9 mouse cellular contexts compared by ENCODE assay signal in genomic region chr7:144074718-144075117, GRCm38 (mm10).
DNase-seq lines count a peak whose midpoint lies in the region; ATAC-seq and TF ChIP-seq lines count a peak whose summit lies in the region.
"Had no signal": no experiment of that assay in that cellular context is flagged by ENCODE, and none has a peak within 500 bp of the region (broad histone marks: within the 10 kb centered on the region; RNA-seq: fewer than 3 reads in every experiment).

No protein-coding gene starts in this region.

- peak; percentile 87 for DNase-seq in hindbrain, embryonic 11.5 days (ENCODE audit: low spot score)
- peak; percentile 73 for DNase-seq in ZHBTc4 (ENCODE audit: low read depth, low spot score)
- DNase-seq in hindbrain, embryonic 14.5 days (ENCODE audit: low spot score), result peak; percentile 89
- peak; percentile 59 to 73 for DNase-seq in left cerebral cortex, postnatal 36 days (ENCODE audit: low spot score in 2 of 2)
- peak; percentile 65 for DNase-seq in thymus, adult 2 months

- no peaks in the 10 kb centered on the region for H3K4me1 ChIP-seq in hindbrain, embryonic 11.5 days (replicated peaks; ENCODE audit: control insufficient read depth, insufficient read depth, low read length)
- H3K4me1 ChIP-seq in hindbrain, embryonic 12.5 days, result 0 out of 2 replicates have a peak, but pooled peaks cover 2% of the 10 kb centered on the region
- no peaks in the 10 kb centered on the region for H3K4me1 ChIP-seq in cortical plate, adult 2 months (ENCODE audit: control insufficient read depth, insufficient read depth, low read length)
- no peaks in the 10 kb centered on the region for H3K4me1 ChIP-seq in hindbrain, embryonic 14.5 days (replicated peaks; ENCODE audit: control insufficient read depth, insufficient read depth, low read length)
- no peaks in the 10 kb centered on the region for H3K4me1 ChIP-seq in neural tube, embryonic 13.5 days (replicated peaks)
- no peaks in the 10 kb centered on the region for H3K4me1 ChIP-seq in thymus, adult 2 months (replicated peaks; ENCODE audit: control insufficient read depth, insufficient read depth, low read length)
- H3K4me1 ChIP-seq: embryonic facial prominence, embryonic 13.5 days had no signal

- TF ChIP-seq CTCF in cortical plate, adult 2 months (IDR thresholded peaks at IDR 0.05; ENCODE audit: extremely low read depth, insufficient read depth, low read length), result peak; percentile 80
- TF ChIP-seq CTCF in thymus, adult 2 months (IDR thresholded peaks at IDR 0.05; ENCODE audit: borderline replicate concordance, control insufficient read depth, extremely low read depth, insufficient read depth, low read length, poor library complexity), result peak; percentile 28; the same call in 1 of the 2 replicates

- intact Hi-C loops in left cerebral cortex, postnatal 36 days (cut with DNase I), result loop anchor here (5.0 kb wide), 1 partner anchor 247 kb away; no protein-coding TSS in a partner anchor

- H3K9ac ChIP-seq in hindbrain, embryonic 11.5 days (ENCODE audit: low read depth, low read length), result no peak overlapping the region
- H3K9ac ChIP-seq in hindbrain, embryonic 12.5 days, result no peak overlapping the region
- no peak overlapping the region for H3K9ac ChIP-seq in hindbrain, embryonic 14.5 days
- no peak overlapping the region for H3K9ac ChIP-seq in neural tube, embryonic 13.5 days
- H3K9ac ChIP-seq: embryonic facial prominence, embryonic 13.5 days had no signal

- 21% methylated on average over 3 of the region's 3 CpGs for WGBS in hindbrain, embryonic 11.5 days
- WGBS in hindbrain, embryonic 12.5 days, result 28% methylated on average over 3 of the region's 3 CpGs
- 25% methylated on average over 3 of the region's 3 CpGs for WGBS in hindbrain, embryonic 14.5 days
- WGBS in neural tube, embryonic 13.5 days, result 25% methylated on average over 3 of the region's 3 CpGs
- 20% methylated on average over 3 of the region's 3 CpGs for WGBS in thymus, adult 2 months

- H3K9me3 ChIP-seq in hindbrain, embryonic 11.5 days (ENCODE audit: control insufficient read depth, low read length), result no peaks in the 10 kb centered on the region
- H3K9me3 ChIP-seq in hindbrain, embryonic 12.5 days (replicated peaks), result no peaks in the 10 kb centered on the region
- no peaks in the 10 kb centered on the region for H3K9me3 ChIP-seq in hindbrain, embryonic 14.5 days (ENCODE audit: control insufficient read depth, low read length)
- no peaks in the 10 kb centered on the region for H3K9me3 ChIP-seq in neural tube, embryonic 13.5 days
- H3K9me3 ChIP-seq: embryonic facial prominence, embryonic 13.5 days had no signal

- H3K4me3 ChIP-seq in hindbrain, embryonic 11.5 days (ENCODE audit: low read depth, low read length), result no peak overlapping the region
- no peak overlapping the region for H3K4me3 ChIP-seq in hindbrain, embryonic 12.5 days
- no peak overlapping the region for H3K4me3 ChIP-seq in cortical plate, adult 2 months (ENCODE audit: insufficient read depth, low read length)
- no peak overlapping the region for H3K4me3 ChIP-seq in hindbrain, embryonic 14.5 days (replicated peaks; ENCODE audit: low read length)
- H3K4me3 ChIP-seq in neural tube, embryonic 13.5 days, result no peak overlapping the region
- H3K4me3 ChIP-seq in thymus, adult 2 months (ENCODE audit: control insufficient read depth, insufficient read depth, low read length), result no peak overlapping the region
- H3K4me3 ChIP-seq: embryonic facial prominence, embryonic 13.5 days had no signal

- no peak overlapping the region for H3K4me2 ChIP-seq in hindbrain, embryonic 11.5 days (replicated peaks; ENCODE audit: low read depth, low read length)
- H3K4me2 ChIP-seq in hindbrain, embryonic 12.5 days (replicated peaks), result no peak overlapping the region
- H3K4me2 ChIP-seq in hindbrain, embryonic 14.5 days (replicated peaks), result no peak overlapping the region
- H3K4me2 ChIP-seq in neural tube, embryonic 13.5 days, result no peak overlapping the region
- H3K4me2 ChIP-seq: embryonic facial prominence, embryonic 13.5 days had no signal

- H3K27me3 ChIP-seq in hindbrain, embryonic 11.5 days (ENCODE audit: control insufficient read depth, insufficient read depth, low read length), result no peaks in the 10 kb centered on the region
- H3K27me3 ChIP-seq in hindbrain, embryonic 12.5 days, result no peaks in the 10 kb centered on the region
- no peaks in the 10 kb centered on the region for H3K27me3 ChIP-seq in hindbrain, embryonic 14.5 days (ENCODE audit: control insufficient read depth, insufficient read depth, low read length)
- no peaks in the 10 kb centered on the region for H3K27me3 ChIP-seq in neural tube, embryonic 13.5 days
- H3K27me3 ChIP-seq in thymus, adult 2 months (ENCODE audit: control insufficient read depth, insufficient read depth, low read length), result no peaks in the 10 kb centered on the region
- H3K27me3 ChIP-seq: embryonic facial prominence, embryonic 13.5 days had no signal

- H3K36me3 ChIP-seq in hindbrain, embryonic 11.5 days (ENCODE audit: control insufficient read depth, insufficient read depth, low read length), result no peaks in the 10 kb centered on the region
- no peaks in the 10 kb centered on the region for H3K36me3 ChIP-seq in hindbrain, embryonic 12.5 days
- no peaks in the 10 kb centered on the region for H3K36me3 ChIP-seq in hindbrain, embryonic 14.5 days (replicated peaks; ENCODE audit: control insufficient read depth, insufficient read depth)
- no peaks in the 10 kb centered on the region for H3K36me3 ChIP-seq in neural tube, embryonic 13.5 days
- H3K36me3 ChIP-seq in thymus, adult 2 months (ENCODE audit: control insufficient read depth, insufficient read depth, low read length), result no peaks in the 10 kb centered on the region
- H3K36me3 ChIP-seq: embryonic facial prominence, embryonic 13.5 days had no signal

- H3K27ac ChIP-seq in hindbrain, embryonic 11.5 days (ENCODE audit: low read depth, low read length), result no peak overlapping the region
- H3K27ac ChIP-seq in hindbrain, embryonic 12.5 days, result no peak overlapping the region
- H3K27ac ChIP-seq in cortical plate, adult 2 months (ENCODE audit: insufficient read depth, low read length), result no peak overlapping the region
- H3K27ac ChIP-seq in hindbrain, embryonic 14.5 days, result no peak overlapping the region
- H3K27ac ChIP-seq in neural tube, embryonic 13.5 days (replicated peaks), result no peak overlapping the region
- H3K27ac ChIP-seq in thymus, adult 2 months (ENCODE audit: control insufficient read depth, insufficient read depth, low read length), result no peak overlapping the region
- H3K27ac ChIP-seq: embryonic facial prominence, embryonic 13.5 days had no signal

- ATAC-seq in hindbrain, embryonic 11.5 days (ENCODE audit: low FRiP score), result no peak
- ATAC-seq in hindbrain, embryonic 12.5 days (ENCODE audit: low FRiP score), result no peak
- no peak for ATAC-seq in hindbrain, embryonic 14.5 days (ENCODE audit: low FRiP score)
- 0 out of 2 replicates have a peak, but pooled peaks have one; percentile 56 for ATAC-seq in neural tube, embryonic 13.5 days (ENCODE audit: low read depth)

- no peak for TF ChIP-seq POLR2A in cortical plate, adult 2 months (IDR thresholded peaks at IDR 0.05; ENCODE audit: extremely low read depth, insufficient read depth, low read length)
- no peak for TF ChIP-seq POLR2A in thymus, adult 2 months (IDR thresholded peaks at IDR 0.05; ENCODE audit: control insufficient read depth, extremely low read depth, insufficient read depth, low read length, poor library complexity)
